Mouse (Mus musculus) layer of hippocampus, postnatal 14 days (tissue): ENCODE measurements around the gene Spata45. TPM values are rescaled to one million over a fixed set of nuclear protein-coding genes. Genes with fewer than 3 reads are reported as not detected.
"Not testable (repeated sequence)": the region's sequence is repeated elsewhere in the genome, so short reads cannot be mapped to it uniquely, and the experiment has no call there.

Experiments used
- DNase-seq, 2 experiments: peaks; one replicate each; pipeline ENCODE4 v3.0.0; 2021 to 2022; ENCODE audit warnings: low spot score in 2 of 2, mixed read lengths in 1 of 2
- long read RNA-seq, 2 experiments: library from polyadenylated mRNA; stranded (forward); transcript quantifications; one replicate each; pipeline ENCODE4 v2.0.0; 2021
- total RNA-seq, 2 experiments: library from RNA; stranded (reverse); gene quantifications; 2 replicates each; pipeline ENCODE4 v1.2.3; 2021

Spata45 gene
- total RNA-seq = not detected
- long read RNA-seq, experiment 1 = 0 reads
- long read RNA-seq, experiment 2 = 0 reads

DNA sequence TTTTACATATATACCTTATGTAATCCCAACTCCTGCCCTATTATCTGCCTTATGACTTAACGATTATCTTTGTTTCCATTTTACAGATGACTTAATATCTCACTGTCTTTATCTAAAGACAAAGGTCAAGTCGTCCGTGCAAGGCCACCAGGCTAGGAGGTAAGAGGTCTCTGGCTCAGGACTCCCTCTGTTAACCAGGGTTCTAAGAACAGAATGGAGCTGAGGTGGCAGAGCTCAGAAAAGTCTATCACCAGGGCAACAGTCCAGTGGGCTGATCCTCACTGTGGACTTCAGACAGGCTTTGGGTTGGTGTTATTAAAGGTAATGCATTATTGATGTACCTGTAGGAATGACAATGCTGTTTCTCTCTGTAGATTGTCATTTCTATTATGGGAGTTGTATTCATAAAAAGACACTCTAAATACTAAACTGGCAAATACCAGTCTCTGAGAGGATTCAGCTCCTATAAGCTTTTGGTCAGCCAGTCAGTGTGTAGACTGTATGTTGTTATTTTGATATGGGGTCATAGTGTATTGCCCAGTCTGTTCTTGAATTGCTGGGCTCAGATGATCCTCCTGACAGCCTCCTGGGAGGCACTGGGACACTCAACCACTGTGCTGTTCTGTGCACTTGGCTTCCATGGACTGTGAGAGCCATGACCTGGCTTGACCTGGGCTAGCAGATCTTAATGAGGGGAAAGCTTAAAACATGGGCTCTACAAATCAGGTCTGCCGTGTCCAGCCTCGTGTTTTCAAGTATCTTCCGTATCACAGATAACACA, at the start of gene Spata45:
Gene Spata45, plus strand, starts transcription at position 86 of the 781 bp plus-strand sequence.
- DNase-seq = no peak

DNA sequence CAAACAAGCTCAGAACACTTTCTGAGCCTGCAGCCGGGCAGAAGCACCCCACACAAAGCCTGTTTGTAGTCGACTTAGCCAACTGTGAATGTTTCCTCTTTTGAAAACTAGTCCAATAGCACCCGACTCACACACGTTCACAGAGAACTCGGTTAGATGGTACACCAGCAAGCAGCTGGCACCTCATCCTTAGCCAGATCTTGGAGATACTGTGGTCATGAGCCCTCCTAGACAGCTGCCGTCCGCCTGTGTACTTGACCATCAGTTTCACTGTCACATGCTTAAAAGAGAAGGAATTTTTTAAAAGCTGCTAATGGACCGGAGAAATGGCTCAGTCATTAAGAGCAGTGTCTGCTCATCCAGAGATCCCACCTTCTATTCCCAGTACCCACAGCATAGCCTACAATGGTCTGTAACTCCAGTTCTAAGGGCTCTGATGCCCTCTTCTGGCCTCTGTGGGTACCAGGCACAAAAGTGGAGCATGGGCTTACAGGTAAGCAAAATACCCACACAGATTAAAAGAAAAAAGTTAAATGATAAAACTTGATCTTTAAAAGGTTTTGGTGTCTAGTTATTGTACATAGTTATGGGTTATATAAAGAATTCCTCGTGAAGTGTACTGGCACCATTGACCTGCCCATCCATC, 46.9 kb upstream of the Spata45 start:
- no peak for DNase-seq

DNA sequence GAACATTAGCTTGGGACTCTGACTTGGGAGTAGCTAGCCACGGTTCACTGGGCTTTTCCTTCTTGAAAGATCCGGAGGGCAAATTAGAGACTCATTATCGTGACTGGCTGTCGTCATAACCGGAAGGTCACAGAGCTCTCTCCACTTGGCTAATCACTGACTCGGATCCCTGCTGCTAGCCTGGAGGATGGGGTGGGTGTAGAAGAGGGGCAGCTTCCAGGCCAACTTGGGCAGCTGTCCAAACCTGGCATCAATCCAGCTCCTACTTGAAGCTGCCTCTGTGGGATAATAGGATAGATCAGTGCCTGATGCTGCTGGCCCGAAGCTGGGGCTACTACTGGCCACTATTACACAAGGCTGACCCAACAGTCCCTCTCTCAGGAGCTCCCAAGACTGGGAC, 40.9 kb upstream of the Spata45 start:
- peak; percentile 40 to 62 for DNase-seq

DNA sequence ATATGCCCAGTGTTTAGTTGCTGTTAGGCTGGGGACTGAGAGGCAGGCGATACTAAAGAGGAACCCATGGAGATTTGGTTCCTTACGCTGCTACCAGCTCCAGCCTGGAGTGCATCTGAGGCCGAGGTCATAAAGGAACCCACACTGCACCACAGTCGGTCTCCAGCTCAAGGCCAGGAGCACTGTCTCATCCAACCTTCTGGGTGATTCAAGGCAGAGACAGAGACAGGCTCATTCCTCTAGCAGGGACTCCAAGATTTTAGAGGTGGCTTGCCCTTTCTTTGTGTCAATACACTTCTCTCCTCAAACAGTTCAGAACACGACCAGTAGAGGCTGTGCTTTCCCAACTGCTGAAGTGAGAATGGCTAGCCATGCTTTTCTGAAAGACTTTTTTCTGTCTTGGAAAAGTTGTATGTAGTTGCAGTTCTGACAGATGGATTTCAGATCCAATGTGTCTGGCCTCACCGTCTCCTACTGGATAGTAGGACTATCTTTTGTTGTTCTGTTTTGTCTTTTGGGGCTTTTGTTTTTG, 40.0 kb upstream of the Spata45 start:
- no peak for DNase-seq

DNA sequence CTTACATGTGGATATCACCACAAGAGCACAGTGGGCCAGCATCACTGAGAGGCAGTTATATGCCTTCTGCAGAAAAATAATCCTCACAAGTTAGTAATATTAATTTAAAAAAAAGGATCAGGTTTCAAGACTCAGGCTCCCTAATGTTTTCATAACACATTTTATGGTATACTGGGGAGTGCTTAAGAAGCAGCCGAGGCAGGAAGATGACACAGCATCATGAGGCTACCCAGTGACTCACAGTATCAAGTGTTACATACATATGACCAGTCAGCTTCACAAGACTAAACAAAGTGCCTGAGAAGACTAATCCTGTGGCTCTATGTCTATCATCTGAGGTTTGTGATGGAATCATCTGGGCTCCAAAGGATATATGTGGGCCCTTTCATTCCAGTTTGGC, 38.4 kb upstream of the Spata45 start:
- DNase-seq = no peak

DNA sequence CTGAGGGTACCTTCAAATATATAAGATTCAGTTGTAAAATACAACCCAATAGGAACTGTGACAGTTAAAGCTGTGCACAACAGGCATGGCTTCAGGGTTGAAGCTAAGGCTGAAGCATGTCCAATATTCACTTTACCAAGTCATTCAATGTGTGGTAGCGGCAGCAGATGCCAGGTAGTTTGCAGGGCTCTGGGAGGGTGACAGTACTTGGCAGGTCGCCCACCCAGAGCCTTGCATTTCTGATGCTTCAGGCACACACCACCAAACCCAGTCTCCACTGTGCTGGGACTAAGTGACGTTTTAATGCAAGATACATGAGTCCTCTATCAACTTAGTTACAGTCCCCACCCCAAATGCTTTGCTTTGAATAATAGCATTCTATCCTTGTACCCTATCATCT, 35.8 kb upstream of the Spata45 start:
- DNase-seq = no peak

DNA sequence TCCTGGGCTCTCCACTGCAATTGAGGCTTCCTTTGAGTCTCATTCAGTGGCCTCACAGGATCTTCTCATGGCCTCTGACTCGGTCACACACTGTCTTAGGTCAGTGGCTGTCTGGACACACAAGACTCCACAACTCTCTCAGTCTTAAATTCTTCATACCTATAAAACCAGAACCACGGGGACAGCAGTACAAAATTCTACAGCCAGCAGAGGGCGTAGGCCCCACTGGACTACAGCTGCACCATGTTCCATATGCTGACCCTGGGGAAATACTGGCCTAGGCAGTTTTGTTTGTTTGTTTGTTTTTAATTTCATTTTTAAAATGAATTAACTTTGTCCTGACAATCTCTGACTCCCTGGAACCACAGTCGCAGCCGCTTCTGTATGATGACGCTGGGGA, 34.2 kb upstream of the Spata45 start:
- DNase-seq = no peak

DNA sequence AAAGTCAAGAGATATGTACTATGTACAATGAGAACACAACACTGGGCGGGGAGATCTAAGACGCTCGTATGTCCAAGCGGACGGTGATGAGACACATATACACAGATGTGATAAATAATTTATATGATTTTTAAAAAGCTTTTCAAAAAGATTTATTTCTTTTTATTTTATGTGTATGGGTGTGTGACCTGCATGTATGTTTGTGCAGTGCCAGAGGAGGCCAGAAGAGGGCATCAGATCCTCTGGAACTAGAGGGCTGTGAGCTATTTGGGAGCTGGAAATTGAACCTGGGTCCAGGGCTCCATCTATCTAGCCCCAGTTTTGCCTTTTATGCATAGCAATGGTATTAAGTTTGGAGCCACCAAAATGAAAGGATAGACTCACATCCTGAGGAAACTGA, 27.7 kb upstream of the Spata45 start:
- no peak for DNase-seq

DNA sequence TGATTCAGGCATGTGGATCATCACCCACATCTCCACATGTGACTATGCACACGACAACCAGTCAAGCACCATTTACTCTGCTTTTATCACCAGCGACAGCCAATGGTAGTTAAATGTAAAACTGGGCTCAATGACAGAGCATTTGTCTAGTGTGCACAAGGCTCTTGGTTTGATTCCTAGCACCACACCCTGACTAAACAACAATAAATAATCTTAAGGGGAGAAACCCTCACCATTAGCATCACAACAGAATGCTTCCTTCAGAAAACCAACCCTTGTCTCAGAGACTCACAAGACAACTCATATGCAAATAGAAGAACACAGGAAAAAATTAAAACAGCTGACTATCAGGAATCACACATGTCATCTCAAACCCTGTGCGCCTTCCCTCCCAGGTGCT, 22.2 kb upstream of the Spata45 start:
- no peak for DNase-seq

DNA sequence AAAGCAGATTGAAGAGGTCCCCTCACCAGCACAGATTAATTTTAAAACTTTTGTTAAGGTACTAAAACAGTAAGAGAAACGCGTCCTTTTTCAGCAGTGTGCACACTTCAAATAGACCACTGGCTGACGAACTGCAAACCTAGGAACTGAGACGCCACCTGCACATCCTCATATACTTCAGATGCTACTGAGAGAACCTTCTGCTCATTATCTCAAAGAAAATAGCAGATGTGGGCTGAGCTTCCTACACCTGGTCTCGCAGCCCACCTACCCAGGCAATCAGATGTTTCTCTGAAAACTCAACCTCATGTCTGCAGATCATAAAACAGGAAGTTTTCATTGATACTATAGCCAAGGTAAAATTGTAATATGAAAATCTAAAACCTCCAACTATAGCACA, 16.6 kb upstream of the Spata45 start:
- no peak for DNase-seq

DNA sequence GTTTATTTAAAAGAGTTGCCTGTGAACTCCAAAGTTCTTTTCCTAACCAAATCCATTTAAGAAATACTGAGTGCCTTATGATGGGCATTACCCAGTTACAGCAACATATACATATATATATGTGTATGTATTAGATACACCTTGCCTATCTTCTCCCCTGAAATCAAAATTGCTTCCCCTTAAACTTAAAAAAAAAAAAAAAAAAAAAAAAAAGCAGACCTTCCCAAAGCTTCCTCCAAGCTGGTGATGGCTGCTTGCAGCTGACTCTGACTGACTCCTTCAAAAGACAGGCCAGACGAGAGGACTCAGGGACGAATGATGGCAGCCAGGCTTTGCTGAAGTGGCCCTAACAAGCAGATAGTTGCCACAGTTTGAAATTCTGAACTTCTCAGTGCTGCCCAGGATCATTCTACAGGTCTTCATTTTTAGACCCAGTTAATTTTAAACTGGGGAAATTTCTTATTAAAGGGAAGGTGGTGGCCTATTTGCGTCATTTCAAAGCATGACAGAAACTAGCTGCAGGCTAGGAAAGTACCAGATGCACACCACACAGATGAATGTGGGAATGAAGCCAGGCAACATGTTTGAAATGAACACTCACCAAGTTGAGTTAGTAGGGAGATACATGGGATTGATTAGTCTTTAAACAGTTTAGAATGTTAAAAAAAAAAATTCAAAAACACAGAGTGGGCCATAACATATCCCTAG, 16.1 kb upstream of the Spata45 start:
- peak; percentile 17 to 65 for DNase-seq

DNA sequence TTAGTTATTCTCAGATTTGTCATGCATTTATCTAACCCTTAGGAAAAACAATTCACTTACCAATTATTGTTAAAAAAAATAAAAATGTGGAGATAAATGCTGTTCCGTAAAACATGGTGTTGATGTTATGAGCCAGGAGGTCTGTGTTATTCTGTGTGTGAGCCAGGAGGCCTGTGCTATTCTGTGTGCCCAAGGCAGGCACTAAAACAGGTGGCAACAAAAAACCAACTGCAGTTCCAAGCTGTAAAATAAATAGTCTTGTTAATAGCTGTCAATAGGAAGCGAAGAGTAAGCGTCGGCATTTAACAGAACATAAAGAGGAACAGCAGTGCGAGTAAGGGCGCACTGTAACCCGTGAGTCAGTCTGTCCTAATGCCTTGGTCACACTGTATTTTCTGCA, 15.4 kb upstream of the Spata45 start:
- peak; percentile 19 to 74 for DNase-seq

DNA sequence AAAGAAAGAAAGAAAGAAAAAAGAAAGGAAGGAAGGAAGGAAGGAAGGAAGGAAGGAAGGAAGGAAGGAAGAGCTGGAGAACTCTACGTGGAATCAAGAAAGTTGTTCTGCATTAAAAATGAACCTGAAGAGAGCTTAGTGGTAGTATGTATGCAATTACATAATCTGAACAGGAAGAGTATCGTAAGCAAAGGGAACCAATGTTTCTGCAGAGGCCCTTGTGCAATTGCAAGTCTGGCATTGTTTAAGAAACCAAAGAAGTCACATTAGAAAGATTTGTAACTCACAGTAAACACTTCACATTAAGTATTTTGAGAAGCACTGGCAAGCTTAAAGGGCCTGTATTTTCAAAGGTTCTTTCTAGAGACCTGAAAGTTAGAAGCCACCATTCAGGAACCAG, 13.3 kb upstream of the Spata45 start:
- DNase-seq = no peak

DNA sequence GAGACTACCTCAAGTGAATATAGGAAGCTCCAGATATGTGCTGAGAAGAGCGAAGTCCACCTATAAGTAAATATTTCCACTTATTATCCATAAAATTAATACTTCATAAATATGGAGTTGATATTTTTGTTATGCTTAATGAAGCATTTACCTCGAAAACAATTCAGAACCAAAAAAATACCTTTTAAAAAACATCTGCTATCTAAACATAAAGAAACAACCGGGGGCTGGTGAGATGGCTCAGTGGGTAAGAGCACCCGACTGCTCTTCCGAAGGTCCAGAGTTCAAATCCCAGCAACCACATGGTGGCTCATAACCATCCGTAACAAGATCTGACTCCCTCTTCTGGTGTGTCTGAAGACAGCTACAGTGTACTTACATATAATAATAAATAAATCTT, 12.6 kb upstream of the Spata45 start:
- not testable (repeated sequence) for DNase-seq

DNA sequence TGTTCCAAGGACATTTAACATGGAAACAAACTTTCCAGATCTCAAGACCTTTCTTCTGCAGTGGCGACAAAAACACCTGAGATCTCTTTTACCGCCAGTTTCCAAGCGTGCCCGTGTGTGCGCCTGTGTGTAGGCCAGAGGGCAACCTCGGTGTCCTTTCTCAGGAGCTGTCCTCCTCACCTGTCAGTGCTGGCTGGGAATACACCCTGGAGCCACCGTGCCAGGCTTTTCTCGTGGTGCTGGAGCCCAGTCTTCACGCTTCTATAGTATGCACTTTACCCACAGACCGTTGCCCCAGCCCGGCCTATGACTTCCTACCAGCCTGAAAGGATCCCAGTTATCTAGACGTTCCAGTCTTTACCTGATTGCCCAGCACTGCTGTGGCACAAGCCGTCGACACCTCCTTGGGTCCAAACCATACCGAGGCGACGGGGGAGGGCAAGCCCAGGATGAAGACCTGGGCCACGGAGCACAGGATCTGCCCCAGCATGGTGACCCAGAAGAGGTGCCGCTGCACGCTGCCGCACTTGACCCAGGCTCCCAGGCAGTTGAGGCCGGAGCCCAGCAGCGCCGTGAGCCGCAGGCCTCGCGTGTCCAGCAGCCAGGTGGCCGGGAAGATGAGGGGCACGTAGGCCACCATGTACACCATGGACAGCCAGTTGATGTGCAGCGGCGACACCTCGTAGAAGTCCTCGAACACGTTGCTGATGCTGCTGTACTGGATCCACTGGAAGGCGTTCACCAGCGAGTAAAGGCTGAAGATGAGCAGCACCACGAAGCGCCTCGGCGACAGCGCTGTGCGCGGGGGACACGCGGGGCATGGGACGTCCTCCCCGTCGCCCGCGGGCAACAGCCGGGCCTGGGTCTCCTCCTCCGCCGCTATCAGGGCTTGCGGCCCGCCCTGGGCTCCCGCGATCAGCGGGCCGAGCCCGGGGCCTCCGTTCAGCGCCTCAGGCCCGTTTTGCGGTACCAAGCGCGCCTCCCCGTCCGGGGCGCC, 11.1 kb upstream of the Spata45 start:
- DNase-seq = peak in 1 of 2 experiments; percentile 33

DNA sequence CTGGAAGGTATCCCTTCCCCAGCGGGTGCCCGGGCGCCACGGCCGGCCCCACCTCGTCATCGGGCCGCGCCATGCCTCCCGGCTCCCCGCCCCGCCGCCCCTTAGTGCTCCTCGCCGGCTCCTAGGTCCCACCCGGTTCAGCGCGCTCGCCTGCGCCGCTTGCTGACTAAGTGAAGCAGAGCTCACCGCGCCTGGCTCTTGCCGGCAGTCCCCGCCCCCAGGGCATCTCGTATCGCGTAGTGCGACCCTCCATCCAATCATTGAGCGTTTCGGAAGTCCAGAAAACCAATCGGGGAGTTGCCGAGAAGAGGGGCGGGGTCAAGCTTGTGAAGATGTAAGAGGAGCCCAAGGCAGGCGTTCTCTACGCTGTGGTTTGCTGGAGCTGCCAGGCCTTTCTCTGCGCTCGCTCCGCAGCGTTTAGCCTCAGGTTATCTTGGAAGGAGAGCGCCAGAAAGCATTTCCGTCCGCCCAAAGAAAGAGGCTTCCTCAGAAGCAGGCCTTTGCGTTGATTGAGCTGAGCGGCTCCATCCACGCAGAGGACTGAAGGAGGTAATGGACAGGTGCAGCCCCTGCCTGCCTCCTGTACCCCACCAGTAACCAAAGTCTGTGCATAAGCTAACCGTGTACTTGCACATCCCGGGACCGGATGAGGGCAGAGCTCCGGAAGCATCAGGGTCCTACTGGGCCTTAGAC, 10.3 kb upstream of the Spata45 start, which contains the start of gene Flvcr1:
Gene Flvcr1, minus strand, starts transcription at position 138 of the 693 bp plus-strand sequence.
- DNase-seq = peak; percentile 95 to 99

DNA sequence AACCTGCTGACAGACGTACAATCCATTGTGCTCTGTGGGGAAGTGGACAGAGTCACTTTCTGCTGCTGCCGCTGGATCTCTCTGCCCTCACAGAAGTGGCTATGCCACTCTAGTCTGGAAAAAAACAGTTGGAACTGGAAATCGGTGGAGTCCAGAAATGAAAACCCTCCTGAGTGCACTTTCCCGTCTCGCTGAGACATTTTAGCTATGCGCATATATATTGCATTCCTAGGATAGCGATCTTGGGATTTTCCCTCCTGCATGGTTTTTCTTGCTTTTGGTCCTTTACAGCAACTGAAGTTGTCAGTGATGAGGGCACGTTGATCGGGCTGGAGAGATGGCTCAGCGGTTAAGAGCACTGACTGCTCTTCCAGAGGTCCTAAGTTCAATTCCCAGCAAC, 6.3 kb upstream of the Spata45 start:
- no peak for DNase-seq

DNA sequence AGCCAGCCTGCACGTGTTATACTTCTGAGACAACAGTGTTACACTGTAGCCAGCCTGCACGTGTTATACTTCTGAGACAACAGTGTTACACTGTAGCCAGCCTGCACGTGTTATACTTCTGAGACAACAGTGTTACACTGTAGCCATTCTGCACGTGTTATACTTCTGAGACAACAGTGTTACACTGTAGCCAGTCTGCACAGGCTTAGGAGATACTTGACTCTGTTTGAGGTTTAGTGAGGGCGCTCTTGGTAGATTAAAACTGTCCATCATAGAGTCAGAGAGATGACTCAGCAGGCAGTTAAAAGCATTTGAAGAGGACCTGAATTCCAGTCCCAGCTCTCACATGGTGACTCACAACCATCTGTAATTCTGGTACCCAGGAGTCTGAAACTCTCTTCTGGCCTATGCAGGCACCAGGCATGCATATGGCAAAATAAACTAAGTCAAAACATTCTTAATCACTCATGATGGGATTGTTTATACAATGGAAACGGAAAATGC, 5.5 kb upstream of the Spata45 start:
- not testable (repeated sequence) for DNase-seq

DNA sequence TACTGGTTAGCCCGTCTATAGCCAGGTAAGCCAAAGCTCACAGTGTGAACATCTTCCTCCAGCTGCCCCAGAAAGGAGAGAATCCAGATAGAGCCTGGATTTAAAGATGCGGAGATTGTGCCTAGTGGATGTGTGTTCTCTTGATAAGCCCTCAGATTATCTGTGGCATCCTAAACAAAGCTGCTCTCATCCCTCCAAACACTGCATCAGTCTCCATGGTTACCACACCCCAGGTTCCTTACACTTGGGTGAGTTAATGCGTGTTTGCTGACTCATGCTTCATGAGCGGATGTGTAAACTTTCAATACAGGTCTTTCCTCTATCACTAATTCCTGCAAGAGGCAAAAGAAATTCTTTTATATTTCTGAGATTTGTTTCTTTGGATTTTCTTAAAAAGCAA, 790 bp upstream of the Spata45 start:
- DNase-seq = no peak

DNA sequence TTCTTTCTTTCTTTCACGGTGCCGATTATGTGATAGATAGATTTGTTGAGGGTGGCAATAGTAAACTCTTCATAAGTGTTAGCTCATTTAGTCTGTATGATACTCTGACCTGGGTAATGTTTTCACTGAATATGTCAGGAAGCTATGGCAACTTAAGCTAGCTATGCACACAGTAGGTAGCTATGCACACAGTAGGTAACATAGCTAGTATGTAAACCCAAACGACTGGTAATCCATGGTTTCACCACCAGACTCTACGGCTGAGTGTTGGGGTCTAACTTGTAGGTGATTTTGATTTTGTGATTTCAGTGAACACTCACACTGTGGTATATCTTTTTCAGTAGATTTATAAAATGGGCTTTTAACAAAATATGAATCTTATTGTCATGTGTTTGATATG, 1.6 kb downstream of the Spata45 start:
- no peak for DNase-seq
